Mouse (Mus musculus) cerebellum, adult 11 months (tissue): ENCODE results near the gene Calml4.

Experiments
- DNase-seq: peaks from one replicate; pipeline ENCODE4 v3.0.0; 2022

The Calml4 gene

DNA sequence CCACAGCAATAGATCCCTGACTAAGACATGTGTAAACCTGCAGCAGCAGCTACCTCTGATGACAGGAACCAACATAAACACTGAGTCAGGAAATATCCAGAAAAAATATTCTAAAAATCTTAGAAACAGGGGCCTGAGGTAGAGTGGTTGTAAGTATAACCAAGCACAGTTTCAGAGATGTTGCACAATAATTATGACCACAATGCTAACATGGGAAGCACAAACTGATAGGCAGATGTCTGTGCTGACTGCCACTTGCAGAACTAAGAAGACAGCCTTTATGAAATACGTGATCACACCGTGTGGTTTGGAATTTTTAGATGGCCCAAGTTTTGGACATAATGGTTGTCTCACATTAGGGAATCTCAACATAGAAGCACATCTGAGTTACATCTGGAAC is 46.0 kb downstream of the Calml4 start:
- no peak for DNase-seq

DNA sequence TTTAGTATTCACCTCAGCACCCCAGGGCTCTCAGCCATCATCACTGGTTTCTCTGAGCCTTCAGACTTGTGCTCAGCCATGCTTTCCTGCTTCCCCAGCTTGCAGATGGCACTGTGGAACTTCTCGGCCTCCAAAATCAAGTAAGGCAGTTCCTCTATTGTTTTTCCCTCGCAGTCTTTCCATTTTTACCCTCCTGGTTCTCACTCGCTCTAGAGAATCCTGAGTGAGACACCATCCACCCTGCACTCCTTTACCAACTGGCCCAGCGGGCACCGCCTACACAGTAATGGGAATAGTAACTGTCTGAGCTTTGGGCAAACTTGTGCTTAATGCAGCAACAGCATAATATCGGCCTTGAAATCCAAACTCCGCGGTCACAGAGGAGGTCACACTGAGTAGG is 47.2 kb downstream of the Calml4 start:
- DNase-seq: no peak

DNA sequence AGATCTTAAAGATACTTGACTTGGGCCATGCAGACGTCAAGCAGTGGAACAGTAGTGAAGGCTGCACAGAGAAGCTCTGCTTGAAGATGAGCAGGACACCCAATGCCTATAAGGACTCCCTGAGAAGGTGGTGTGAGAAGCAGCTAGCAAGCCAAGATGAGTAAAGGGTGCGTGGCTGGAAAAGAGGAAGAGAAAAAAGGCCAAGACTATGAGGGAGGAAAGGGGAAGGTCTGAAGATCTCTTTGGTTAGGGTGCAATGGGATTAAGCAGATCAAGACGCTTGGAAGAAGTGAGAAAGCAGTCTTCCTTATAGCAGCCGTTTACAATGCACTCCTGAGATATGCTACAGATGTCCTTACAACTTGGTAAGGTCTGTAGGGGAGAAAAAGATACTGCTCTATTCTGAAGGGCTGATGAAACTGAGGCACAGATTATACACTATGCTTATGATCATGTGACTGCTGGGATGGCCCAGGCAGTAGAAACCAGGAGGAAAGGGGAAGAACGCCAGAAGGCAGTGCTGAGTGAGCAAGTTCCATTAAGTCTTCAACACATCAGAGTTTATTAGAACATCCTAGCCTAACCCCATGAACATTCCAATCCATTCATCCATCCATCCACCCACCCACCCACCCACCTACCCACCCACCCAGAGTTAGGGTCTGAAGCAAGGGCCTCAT is 55.6 kb downstream of the Calml4 start:
- no peak for DNase-seq

DNA sequence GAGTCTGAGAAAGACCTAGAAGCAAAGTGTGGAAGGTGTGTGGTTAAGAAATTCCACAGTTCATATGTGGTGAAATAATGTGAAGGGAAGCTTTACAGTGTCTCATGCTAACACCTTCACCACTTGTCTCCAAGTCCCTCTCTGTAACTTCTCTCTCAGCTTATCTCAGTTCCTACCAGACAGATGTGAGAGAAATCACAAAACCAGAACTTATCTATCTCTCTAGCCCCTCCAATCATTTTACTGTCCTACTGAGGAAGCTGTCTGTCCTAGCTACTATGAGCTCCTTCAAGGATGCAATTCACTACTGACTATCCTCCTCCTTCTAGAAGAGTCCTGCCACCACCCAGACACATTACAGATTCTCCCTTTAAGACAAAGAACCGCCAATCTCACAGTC is 59.2 kb downstream of the Calml4 start:
- DNase-seq: no peak

DNA sequence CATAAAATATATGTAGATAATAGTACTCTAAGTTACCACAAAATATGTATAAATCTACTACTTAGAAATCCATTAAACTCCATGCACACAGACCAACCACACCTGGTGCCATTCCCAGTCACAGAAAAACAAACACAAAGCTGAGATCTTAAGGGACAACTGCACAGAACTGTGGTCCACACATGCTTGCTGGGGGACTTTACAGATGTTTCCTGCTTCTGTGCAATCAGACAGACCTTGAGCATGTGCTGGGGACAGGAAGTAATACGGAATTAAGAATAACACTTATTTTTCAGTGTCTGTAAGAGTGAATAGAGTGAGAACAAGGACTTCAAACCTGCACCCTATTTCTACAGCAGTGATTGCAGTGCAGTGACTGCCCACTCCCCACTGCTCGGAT is 63.0 kb downstream of the Calml4 start:
- no peak for DNase-seq

DNA sequence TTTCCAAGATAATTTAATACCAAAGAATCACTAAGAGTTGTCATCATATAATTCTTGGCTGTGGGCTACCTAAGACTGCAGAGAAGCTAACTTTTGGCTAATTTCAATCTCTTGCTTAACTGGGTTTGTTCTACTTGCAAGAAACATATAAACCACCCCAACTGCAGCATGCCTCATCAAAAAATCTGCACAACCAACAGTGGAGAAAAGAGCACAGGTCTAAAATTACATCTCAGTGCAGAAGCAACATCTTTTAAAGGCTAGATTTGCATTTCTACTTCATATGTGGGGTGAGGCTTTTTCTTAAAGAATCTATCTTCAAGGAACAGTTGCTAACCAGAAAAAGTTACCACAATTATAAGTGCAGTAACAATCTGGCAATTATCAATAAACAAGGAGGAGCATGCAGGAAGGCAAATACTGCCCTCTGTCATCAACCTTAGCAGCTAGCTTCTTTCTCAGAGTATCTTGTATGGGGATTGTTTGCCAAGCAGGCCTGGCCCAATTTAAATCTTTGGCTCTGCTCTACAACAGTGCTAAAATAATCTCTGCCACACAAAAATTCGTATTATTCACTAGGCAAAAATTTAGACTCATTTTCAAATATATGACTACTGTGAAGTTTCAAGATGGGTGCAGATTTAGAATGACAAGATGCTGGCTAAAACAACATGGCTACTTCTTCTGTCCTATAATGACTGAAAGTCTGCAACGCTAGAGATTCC is 67.2 kb downstream of the Calml4 start:
- DNase-seq: no peak
